Mouse (Mus musculus) MEL (cell line): ENCODE measurements at regions not wholly inside any gene's neighbourhood (a gene's known extent, or its start where the extent isn't known, plus 50 kb on each side); places are given as distances from the start of the nearest gene placed in this dataset.
A peak's percentile ranks its signal among the peaks of the same experiment; 100 is the strongest.

Experiments
- DNase-seq: peaks from one replicate; pipeline ENCODE4 v3.0.0; 2011; ENCODE audit warnings: low read depth, low spot score
- H3K27ac ChIP-seq: 2 replicates; pipeline ENCODE4 v1.5.1; 2012; ENCODE audit warnings: low read depth, mild to moderate bottlenecking, control low read depth, low read length, moderate library complexity; ENCODE audit not compliant: control insufficient read depth
- H3K27me3 ChIP-seq, 2 experiments: fragments of 150-350 bp in 1 of 2; sonication (generic) in 1 of 2; 2 replicates each; pipeline ENCODE4 v1.6.1; 2012; ENCODE audit warnings: low read length in 2 of 2, mild to moderate bottlenecking in 2 of 2, improper control_type of control experiment in 1 of 2, moderate library complexity in 1 of 2; ENCODE audit not compliant: insufficient read depth in 2 of 2, control insufficient read depth in 1 of 2
- H3K36me3 ChIP-seq, 2 experiments: 2 replicates each; pipeline ENCODE4 v1.6.1; 2012 to 2014; ENCODE audit warnings: low read length in 2 of 2, improper control_type of control experiment in 1 of 2, inconsistent platforms in 1 of 2, mild to moderate bottlenecking in 1 of 2; ENCODE audit not compliant: insufficient read depth in 2 of 2, control insufficient read depth in 1 of 2
- H3K4me1 ChIP-seq, 2 experiments: fragments of 150-350 bp in 1 of 2; sonication (generic) in 1 of 2; 2 replicates each; pipeline ENCODE4 v1.6.1; 2012; ENCODE audit warnings: low read length in 2 of 2, improper control_type of control experiment in 1 of 2, mild to moderate bottlenecking in 1 of 2; ENCODE audit not compliant: insufficient read depth in 2 of 2, control insufficient read depth in 1 of 2
- H3K4me3 ChIP-seq, 2 experiments: fragments of 150-350 bp in 1 of 2; sonication (generic) in 1 of 2; 2 replicates each; pipeline ENCODE4 v1.5.1; 2012; ENCODE audit warnings: low read depth in 2 of 2, low read length in 2 of 2, mild to moderate bottlenecking in 2 of 2, moderate library complexity in 2 of 2, control low read depth in 1 of 2, improper control_type of control experiment in 1 of 2; ENCODE audit not compliant: control insufficient read depth in 1 of 2, insufficient read depth in 1 of 2
- H3K79me2 ChIP-seq: 2 replicates; pipeline ENCODE4 v1.6.1; 2012; ENCODE audit warnings: mild to moderate bottlenecking, low read length, moderate library complexity; ENCODE audit not compliant: control insufficient read depth, poor library complexity, insufficient read depth
- H3K9ac ChIP-seq: 2 replicates; pipeline ENCODE4 v1.6.1; 2012; ENCODE audit warnings: low read depth, mild to moderate bottlenecking, control low read depth, low read length, moderate library complexity; ENCODE audit not compliant: control insufficient read depth, poor library complexity, severe bottlenecking
- H3K9me3 ChIP-seq: fragments of 150-350 bp; sonication (generic); replicated peaks from 2 replicates; pipeline ENCODE4 v1.6.1; 2012; ENCODE audit warnings: mild to moderate bottlenecking, low read length, improper control_type of control experiment, moderate library complexity; ENCODE audit not compliant: insufficient read depth
- CHD1 ChIP-seq: IDR thresholded peaks from 2 replicates; pipeline ENCODE4 v1.6.1; 2012; ENCODE audit warnings: low read depth, mild to moderate bottlenecking, inconsistent platforms, low read length, improper control_type of control experiment
- CHD2 ChIP-seq: IDR thresholded peaks from 2 replicates; pipeline ENCODE4 v1.6.1; 2011; ENCODE audit warnings: low read length, improper control_type of control experiment
- CTCF ChIP-seq, 3 experiments: IDR thresholded peaks in 2 of 3; conservative IDR thresholded peaks in 1 of 3; 2 replicates each; pipeline ENCODE4 v1.5.1; 2011 to 2012; ENCODE audit warnings: low read length in 3 of 3, low read depth in 2 of 3, mild to moderate bottlenecking in 2 of 3, improper control_type of control experiment in 1 of 3, inconsistent platforms in 1 of 3, mixed read lengths in 1 of 3, moderate library complexity in 1 of 3; ENCODE audit not compliant: control insufficient read depth in 1 of 3, insufficient read depth in 1 of 3, poor library complexity in 1 of 3, severe bottlenecking in 1 of 3
- E2F4 ChIP-seq: IDR thresholded peaks from 2 replicates; pipeline ENCODE4 v1.6.1; 2011; ENCODE audit warnings: low read depth, low read length, improper control_type of control experiment, borderline replicate concordance
- EP300 ChIP-seq, 2 experiments: IDR thresholded peaks; 2 replicates each; pipeline ENCODE4 v1.6.1; 2011; ENCODE audit warnings: improper control_type of control experiment in 2 of 2, low read length in 2 of 2, low read depth in 1 of 2, mild to moderate bottlenecking in 1 of 2
- ETS1 ChIP-seq: IDR thresholded peaks from 2 replicates; pipeline ENCODE4 v1.6.1; 2012; ENCODE audit warnings: low read depth, mild to moderate bottlenecking, inconsistent platforms, low read length, improper control_type of control experiment, moderate library complexity
- GABPA ChIP-seq: IDR thresholded peaks from 2 replicates; pipeline ENCODE4 v1.6.1; 2012; ENCODE audit warnings: low read depth, mild to moderate bottlenecking, inconsistent platforms, low read length, improper control_type of control experiment, moderate library complexity
- MAFK ChIP-seq: IDR thresholded peaks from 2 replicates; pipeline ENCODE4 v1.6.1; 2011; ENCODE audit warnings: low read depth, mild to moderate bottlenecking, low read length, improper control_type of control experiment, borderline replicate concordance
- MYC ChIP-seq: IDR thresholded peaks from 2 replicates; pipeline ENCODE4 v1.6.1; 2011; ENCODE audit warnings: low read depth, mild to moderate bottlenecking, low read length, improper control_type of control experiment, moderate library complexity
- NRF1 ChIP-seq: IDR thresholded peaks from 2 replicates; pipeline ENCODE4 v1.6.1; 2014; ENCODE audit warnings: low read depth, mild to moderate bottlenecking, inconsistent platforms, low read length, improper control_type of control experiment, moderate library complexity; ENCODE audit not compliant: poor library complexity, insufficient read depth, severe bottlenecking
- POLR2A ChIP-seq, 2 experiments: IDR thresholded peaks; 2 replicates each; pipeline ENCODE4 v1.6.1; 2011 to 2012; ENCODE audit warnings: low read length in 2 of 2, mild to moderate bottlenecking in 2 of 2, control low read depth in 1 of 2, improper control_type of control experiment in 1 of 2, low read depth in 1 of 2, moderate library complexity in 1 of 2; ENCODE audit not compliant: control insufficient read depth in 1 of 2, insufficient read depth in 1 of 2, poor library complexity in 1 of 2
- POLR2AphosphoS2 ChIP-seq: IDR thresholded peaks from 2 replicates; pipeline ENCODE4 v1.6.1; 2011; ENCODE audit warnings: low read length, improper control_type of control experiment
- RAD21 ChIP-seq: IDR thresholded peaks from 2 replicates; pipeline ENCODE4 v1.6.1; 2011; ENCODE audit warnings: mild to moderate bottlenecking, low read depth, low read length, improper control_type of control experiment
- SIN3A ChIP-seq: IDR thresholded peaks from 2 replicates; pipeline ENCODE4 v1.6.1; 2012; ENCODE audit warnings: low read length, improper control_type of control experiment, inconsistent platforms
- SMC3 ChIP-seq: IDR thresholded peaks from 2 replicates; pipeline ENCODE4 v1.6.1; 2011; ENCODE audit warnings: low read depth, low read length, improper control_type of control experiment
- TAL1 ChIP-seq: IDR thresholded peaks from 2 replicates; pipeline ENCODE4 v1.6.1; 2012; ENCODE audit warnings: mild to moderate bottlenecking, inconsistent platforms, low read length, moderate library complexity, mixed read lengths
- TCF12 ChIP-seq: IDR thresholded peaks from 2 replicates; pipeline ENCODE4 v1.6.1; 2014; ENCODE audit warnings: low read depth, mild to moderate bottlenecking, inconsistent platforms, low read length, improper control_type of control experiment, moderate library complexity
- ZC3H11A ChIP-seq: IDR thresholded peaks from 2 replicates; pipeline ENCODE4 v1.6.1; 2012; ENCODE audit warnings: low read depth, mild to moderate bottlenecking, inconsistent platforms, low read length, improper control_type of control experiment
- ZNF384 ChIP-seq: IDR thresholded peaks from 2 replicates; pipeline ENCODE4 v1.6.1; 2012; ENCODE audit warnings: low read depth, mild to moderate bottlenecking, inconsistent platforms, low read length, improper control_type of control experiment

DNA sequence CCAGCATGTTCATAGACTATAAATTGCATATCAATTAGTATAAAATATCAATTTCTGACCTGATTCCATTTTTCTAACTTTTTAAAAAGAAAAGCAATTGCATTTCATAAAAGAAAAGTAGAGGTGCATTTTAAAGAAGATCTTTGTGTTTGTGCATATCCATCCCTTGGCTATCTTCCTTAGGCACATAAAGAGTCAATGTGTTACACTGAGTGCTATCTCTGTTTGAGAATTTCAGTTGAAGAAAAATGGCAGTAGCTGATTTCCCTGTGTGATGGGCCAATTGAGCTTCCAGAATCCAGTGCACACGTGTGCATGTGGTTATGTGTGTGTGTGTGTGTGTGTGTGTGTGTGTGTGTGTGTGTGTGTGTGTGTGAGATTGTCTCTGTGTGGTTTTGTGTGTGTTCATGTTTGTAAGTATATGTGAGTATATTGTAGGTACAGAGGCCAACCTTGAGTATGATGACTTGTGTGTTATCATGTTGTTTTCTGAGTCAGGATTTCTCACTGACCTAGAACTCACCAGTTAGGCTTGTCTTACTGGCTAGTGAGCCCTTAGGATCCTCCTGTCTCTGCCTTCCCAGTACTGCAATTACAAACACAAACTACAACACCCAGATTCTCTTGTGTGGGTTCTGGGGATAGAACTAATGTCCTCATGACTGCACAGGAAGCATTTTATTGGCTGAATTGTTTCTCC, 249.6 kb downstream of the Cdk5rap2 start:
- TF ChIP-seq E2F4 = no peak
- TF ChIP-seq EP300 (IDR thresholded peaks at IDR 0.05; ENCODE audit: low read depth in 1 of 2, low read length in 2 of 2) = peak in 1 of 2 experiments; percentile 11; a peak in 1 of 4 replicates

DNA sequence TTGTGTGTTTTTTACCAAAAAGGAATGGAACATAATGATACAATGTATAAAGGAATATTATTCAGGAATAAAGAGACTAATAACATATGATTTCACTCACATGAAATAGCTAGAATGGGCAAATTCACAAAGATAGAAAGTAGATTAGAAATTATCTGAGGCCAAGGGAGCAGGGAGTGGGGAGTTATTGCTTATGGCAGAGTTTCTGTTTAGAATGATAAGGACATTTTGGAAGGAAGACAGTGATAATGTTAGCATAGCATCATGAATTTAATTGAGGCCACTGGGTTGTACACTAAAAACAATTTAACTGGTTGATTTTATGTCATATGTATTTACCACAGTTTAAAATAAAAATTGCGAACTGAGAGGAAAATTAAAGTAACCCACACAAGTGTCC, 250.2 kb downstream of the Cdk5rap2 start:
- Histone ChIP-seq H3K36me3 (no peaks in the 10 kb centered on the region), H3K4me3 (no peak overlapping the region), H3K27me3 (no peaks in the 10 kb centered on the region), H3K4me1 (peaks cover 0 to 7% of the 10 kb centered on the region in 2 experiments; a peak in 1 of 4 replicates), H3K9me3 (no peaks in the 10 kb centered on the region), H3K79me2 (no peaks in the 10 kb centered on the region), H3K27ac (no peak overlapping the region), H3K9ac (no peak overlapping the region)
- peak; percentile 6 for DNase-seq
- no peak for TF ChIP-seq POLR2AphosphoS2
- peak; percentile 44; the same call in 1 of the 2 replicates for TF ChIP-seq ETS1
- TF ChIP-seq TCF12 = peak; percentile 87; the same call in 1 of the 2 replicates
- no peak for TF ChIP-seq GABPA
- TF ChIP-seq CHD2 = no peak
- TF ChIP-seq EP300 (IDR thresholded peaks at IDR 0.05; ENCODE audit: low read depth in 1 of 2, low read length in 2 of 2) = peak; percentile 57 to 81; a peak in 2 of 4 replicates
- no peak for TF ChIP-seq ZC3H11A

More for the DNA sequence above, 249.6 kb downstream of the Cdk5rap2 start:
- H3K27me3 ChIP-seq = no peaks in the 10 kb centered on the region
- H3K36me3 ChIP-seq = no peaks in the 10 kb centered on the region
- H3K4me3 ChIP-seq = no peak overlapping the region
- no peaks in the 10 kb centered on the region for H3K79me2 ChIP-seq
- H3K27ac ChIP-seq = no peak overlapping the region; the same call in 1 of the 2 replicates
- H3K9ac ChIP-seq = no peak overlapping the region
- no peaks in the 10 kb centered on the region for H3K9me3 ChIP-seq
- H3K4me1 ChIP-seq = peaks cover 0 to 7% of the 10 kb centered on the region in 2 experiments; a peak in 1 of 4 replicates
- DNase-seq = no peak

GRCm38 (mm10) chr4:70153179-70153578, 257.1 kb downstream of the Cdk5rap2 start:
- Histone ChIP-seq H3K9ac (no peak overlapping the region), H3K27me3 (no peaks in the 10 kb centered on the region), H3K4me1 (no peaks in the 10 kb centered on the region), H3K4me3 (no peak overlapping the region), H3K27ac (no peak overlapping the region), H3K36me3 (no peaks in the 10 kb centered on the region), H3K9me3 (no peaks in the 10 kb centered on the region), H3K79me2 (no peaks in the 10 kb centered on the region)
- TF ChIP-seq GABPA (no peak), SMC3 (no peak), TAL1 (no peak), ZNF384 (no peak), POLR2A (IDR thresholded peaks at IDR 0.05; ENCODE audit: control insufficient read depth in 1 of 2, insufficient read depth in 1 of 2, low read depth in 1 of 2, low read length in 2 of 2, poor library complexity in 1 of 2) (no peak), NRF1 (no peak), CTCF (IDR thresholded peaks at IDR 0.05 in 2 of 3, conservative IDR thresholded peaks at IDR 0.05 in 1 of 3; ENCODE audit: control insufficient read depth in 1 of 3, insufficient read depth in 1 of 3, low read depth in 2 of 3, low read length in 3 of 3, poor library complexity in 1 of 3, severe bottlenecking in 1 of 3) (no peak), RAD21 (no peak), ETS1 (no peak), MYC (no peak), MAFK (no peak), CHD1 (no peak), SIN3A (no peak)
- DNase-seq = no peak
